13 mouse cellular contexts compared by ENCODE assay signal in the genomic region with DNA sequence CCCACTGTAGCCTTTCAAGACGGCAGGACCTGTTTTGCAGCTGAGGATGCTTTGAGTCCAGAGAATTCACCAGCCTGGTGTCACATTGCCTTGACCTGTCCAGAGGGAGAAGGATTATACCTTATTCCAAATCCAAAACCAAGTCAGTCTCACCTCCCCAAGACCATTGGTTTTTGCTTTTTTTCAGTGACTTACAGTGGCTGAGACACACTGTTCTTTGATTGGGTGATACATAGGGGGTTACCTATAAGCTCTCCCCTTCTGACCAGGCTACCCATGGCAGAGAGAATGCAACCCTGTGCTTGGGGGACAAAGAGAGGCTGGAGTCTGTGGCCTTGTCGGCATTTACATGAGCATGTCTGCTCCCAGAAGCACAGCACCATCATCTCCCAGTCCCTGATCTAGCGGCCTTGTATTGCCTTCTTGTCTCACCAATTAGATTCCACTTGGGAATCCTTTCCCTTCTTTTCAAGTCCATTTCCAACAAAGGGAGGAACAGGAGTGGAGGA. TPM values are rescaled to one million over a fixed set of nuclear protein-coding genes. Genes with fewer than 3 reads are reported as not detected.
A peak's percentile ranks its signal among the peaks of the same experiment; 100 is the strongest.
DNase-seq lines count a peak whose midpoint lies in the region; ATAC-seq and TF ChIP-seq lines count a peak whose summit lies in the region.
"Had no signal": no experiment of that assay in that cellular context is flagged by ENCODE, and none has a peak within 500 bp of the region (broad histone marks: within the 10 kb centered on the region; RNA-seq: fewer than 3 reads in every experiment).

No protein-coding gene starts in this region.

- no peak for TF ChIP-seq POLR2A in ES-Bruce4 (IDR thresholded peaks at IDR 0.05; ENCODE audit: insufficient read depth, low read length)
- TF ChIP-seq POLR2A in cortical plate, adult 2 months (IDR thresholded peaks at IDR 0.05; ENCODE audit: extremely low read depth, insufficient read depth, low read length): no peak

- H3K9ac ChIP-seq in ES-Bruce4 (ENCODE audit: low read depth, poor library complexity, severe bottlenecking): 0 out of 2 replicates have a peak overlapping the region, but pooled peaks have one; percentile 8
- H3K9ac ChIP-seq in midbrain, embryonic 13.5 days (replicated peaks): peak overlapping the region; percentile 24; the same call in 1 of the 2 replicates
- no peak overlapping the region for H3K9ac ChIP-seq in kidney, embryonic 14.5 days (ENCODE audit: low read depth, low read length)
- H3K9ac ChIP-seq: liver, embryonic 14.5 days had no signal

- H3K27me3 ChIP-seq in ES-Bruce4 (ENCODE audit: control insufficient read depth, insufficient read depth, low read length, poor library complexity, severe bottlenecking): no peaks in the 10 kb centered on the region
- H3K27me3 ChIP-seq in hindbrain, embryonic 10.5 days (ENCODE audit: insufficient read depth, poor library complexity, severe bottlenecking): no peaks in the 10 kb centered on the region
- H3K27me3 ChIP-seq in midbrain, embryonic 13.5 days: no peaks in the 10 kb centered on the region
- H3K27me3 ChIP-seq in kidney, embryonic 14.5 days (ENCODE audit: control insufficient read depth, insufficient read depth, low read length): no peaks in the 10 kb centered on the region

- no peak overlapping the region for H3K4me3 ChIP-seq in ES-Bruce4 (ENCODE audit: low read depth, low read length)
- no peak overlapping the region for H3K4me3 ChIP-seq in cortical plate, adult 2 months (ENCODE audit: insufficient read depth, low read length)
- peak overlapping the region; percentile 32 for H3K4me3 ChIP-seq in hindbrain, embryonic 10.5 days
- no peak overlapping the region for H3K4me3 ChIP-seq in midbrain, embryonic 13.5 days (replicated peaks)
- H3K4me3 ChIP-seq in kidney, embryonic 14.5 days (ENCODE audit: low read length): no peak overlapping the region

- H3K36me3 ChIP-seq in ES-Bruce4 (ENCODE audit: control insufficient read depth, insufficient read depth, low read length, poor library complexity, severe bottlenecking): no peaks in the 10 kb centered on the region
- H3K36me3 ChIP-seq in hindbrain, embryonic 10.5 days: peaks cover 13% of the 10 kb centered on the region
- no peaks in the 10 kb centered on the region for H3K36me3 ChIP-seq in midbrain, embryonic 13.5 days
- H3K36me3 ChIP-seq in kidney, embryonic 14.5 days (ENCODE audit: control insufficient read depth, insufficient read depth, low read length): no peaks in the 10 kb centered on the region; the same call in 1 of the 2 replicates

- TF ChIP-seq EP300 in ES-Bruce4 (IDR thresholded peaks at IDR 0.05; ENCODE audit: insufficient read depth, low read depth, low read length): no peak

- peak overlapping the region; percentile 39 for H3K4me2 ChIP-seq in midbrain, embryonic 13.5 days (replicated peaks)
- no peak overlapping the region for H3K4me2 ChIP-seq in kidney, embryonic 14.5 days (replicated peaks; ENCODE audit: low read depth, low read length)

- ATAC-seq in midbrain, embryonic 13.5 days: peak; percentile 63
- no peak for ATAC-seq in kidney, embryonic 14.5 days (ENCODE audit: low FRiP score, low TSS enrichment)
- ATAC-seq: intestine, embryonic 16.5 days had no signal

- H3K9me3 ChIP-seq in ES-Bruce4 (replicated peaks; ENCODE audit: control insufficient read depth, insufficient read depth, low read length, poor library complexity, severe bottlenecking): no peaks in the 10 kb centered on the region
- no peaks in the 10 kb centered on the region for H3K9me3 ChIP-seq in hindbrain, embryonic 10.5 days
- H3K9me3 ChIP-seq in midbrain, embryonic 13.5 days: no peaks in the 10 kb centered on the region
- no peaks in the 10 kb centered on the region for H3K9me3 ChIP-seq in kidney, embryonic 14.5 days (ENCODE audit: control insufficient read depth, low read length)

- peak; percentile 38 for DNase-seq in hindbrain, embryonic 10.5 days (ENCODE audit: low spot score)
- no peak for DNase-seq in Muller cell, postnatal 12 days (ENCODE audit: inconsistent ontology term)
- no peak for DNase-seq in frontal cortex, postnatal 25 days (ENCODE audit: low spot score in 2 of 2)
- no peak for DNase-seq in kidney, adult 18-20 months
- DNase-seq: adrenal gland, postnatal 14 days; lung, postnatal 14 days; spleen, adult 18-20 months had no signal

- H3K27ac ChIP-seq in ES-Bruce4 (ENCODE audit: insufficient read depth, low read length): peak overlapping the region; percentile 9
- peak overlapping the region; percentile 86 for H3K27ac ChIP-seq in cortical plate, adult 2 months (ENCODE audit: insufficient read depth, low read length)
- H3K27ac ChIP-seq in hindbrain, embryonic 10.5 days: peak overlapping the region; percentile 90
- peak overlapping the region; percentile 93 for H3K27ac ChIP-seq in midbrain, embryonic 13.5 days
- no peak overlapping the region for H3K27ac ChIP-seq in kidney, embryonic 14.5 days (ENCODE audit: low read depth, low read length)
- H3K27ac ChIP-seq: liver, embryonic 14.5 days had no signal

- 32% methylated on average over 3 of the region's 3 CpGs for WGBS in hindbrain, embryonic 10.5 days
- 14% methylated on average over 3 of the region's 3 CpGs for WGBS in midbrain, embryonic 13.5 days
- WGBS in kidney, embryonic 14.5 days: 53% methylated on average over 3 of the region's 3 CpGs

- peaks cover 4% of the 10 kb centered on the region for H3K4me1 ChIP-seq in ES-Bruce4 (ENCODE audit: control insufficient read depth, insufficient read depth, low read length)
- peaks cover 4% of the 10 kb centered on the region; the same call in 1 of the 2 replicates for H3K4me1 ChIP-seq in cortical plate, adult 2 months (ENCODE audit: control insufficient read depth, insufficient read depth, low read length)
- H3K4me1 ChIP-seq in hindbrain, embryonic 10.5 days (replicated peaks): peaks cover 65% of the 10 kb centered on the region
- H3K4me1 ChIP-seq in midbrain, embryonic 13.5 days (replicated peaks): peaks cover 55% of the 10 kb centered on the region
- peaks cover 8% of the 10 kb centered on the region; the same call in 1 of the 2 replicates for H3K4me1 ChIP-seq in kidney, embryonic 14.5 days (ENCODE audit: control insufficient read depth, insufficient read depth, low read length)

- no peak for TF ChIP-seq CTCF in ES-Bruce4 (IDR thresholded peaks at IDR 0.05; ENCODE audit: low read depth, low read length)
- TF ChIP-seq CTCF in cortical plate, adult 2 months (IDR thresholded peaks at IDR 0.05; ENCODE audit: extremely low read depth, insufficient read depth, low read length): no peak

RNA-seq across cellular contexts. Expression of a gene that starts 24.6 kb away (rescaled TPM):
- 16.1 and 17.5 TPM in 2 replicates for polyA plus RNA-seq in ES-Bruce4 (2011; ENCODE audit: insufficient read depth, insufficient read length, low read depth, missing spikeins)
- 258 and 263 TPM in 2 replicates for polyA plus RNA-seq in cortical plate, adult 2 months (2012; rRNA removed)
- polyA plus RNA-seq in hindbrain, embryonic 10.5 days (2016; fragmentation: Nextera tagmentation; extraction: Ambion mirVana): 63.4 and 63.8 TPM in 2 replicates
- 58.5 TPM in 2 replicates for polyA plus RNA-seq in midbrain, embryonic 13.5 days (2015; fragmentation: Nextera tagmentation; extraction: Ambion mirVana)
- polyA plus RNA-seq in kidney, embryonic 14.5 days (2014; fragmentation: Nextera tagmentation; extraction: Ambion mirVana): 41.6 and 53.0 TPM in 2 replicates
